Mouse (Mus musculus) heart, postnatal 10 days (tissue): Measurements from ENCODE around the gene Ctnnal1. TPM values are rescaled to one million over a fixed set of nuclear protein-coding genes. Genes with fewer than 3 reads are reported as not detected.

Source experiments
- DNase-seq, 2 experiments: peaks; one replicate each; pipeline ENCODE4 v3.0.0; 2021
- intact Hi-C: fragments of 180-260 bp; cut with DNase I; formaldehyde crosslinking; loops from one replicate; pipeline ENCODE4 v1.15.1; 2025
- total RNA-seq, 2 experiments: library from RNA; stranded (reverse); gene quantifications; 2 replicates each; pipeline ENCODE4 v1.2.3; 2021

Gene Ctnnal1
- total RNA-seq, 2 experiments from 2014 or later: 23.5 to 28.0 TPM

DNA sequence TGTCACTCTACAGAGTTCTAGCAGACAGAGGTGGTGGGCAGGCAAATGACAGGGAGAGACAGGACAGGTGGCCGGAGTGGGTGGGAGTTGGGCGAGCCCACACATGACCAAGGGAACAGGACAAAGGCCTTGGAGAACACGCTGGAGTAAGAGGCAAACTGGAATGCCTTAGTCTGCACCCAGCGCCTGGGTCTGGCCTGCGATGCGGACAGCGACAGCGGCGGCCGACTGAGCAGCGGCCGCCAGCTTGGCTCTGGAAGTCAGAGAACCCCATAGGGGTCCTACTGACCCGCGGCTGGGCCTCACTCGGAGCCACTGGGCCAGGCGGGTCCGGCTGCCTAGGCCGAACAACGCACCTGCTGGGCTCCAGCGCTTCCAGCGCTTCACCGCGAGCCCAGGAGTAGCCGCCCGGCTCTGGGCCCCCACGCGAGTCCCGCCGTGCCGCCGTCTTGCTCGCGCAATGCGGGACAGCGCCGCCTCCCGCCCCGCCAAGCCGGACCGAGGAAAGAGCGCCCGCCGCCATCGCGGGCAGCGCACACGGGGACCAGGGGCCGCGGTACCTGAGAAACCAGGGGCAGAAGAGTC is 479 bp downstream of the Ctnnal1 start:
- intact Hi-C loops: loop anchor here (2.0 kb wide), 1 partner anchor 62 kb away; the partner anchor contains the start of genes Elp1 and Fam206a
- peak in 1 of 2 experiments; percentile 57 for DNase-seq

DNA sequence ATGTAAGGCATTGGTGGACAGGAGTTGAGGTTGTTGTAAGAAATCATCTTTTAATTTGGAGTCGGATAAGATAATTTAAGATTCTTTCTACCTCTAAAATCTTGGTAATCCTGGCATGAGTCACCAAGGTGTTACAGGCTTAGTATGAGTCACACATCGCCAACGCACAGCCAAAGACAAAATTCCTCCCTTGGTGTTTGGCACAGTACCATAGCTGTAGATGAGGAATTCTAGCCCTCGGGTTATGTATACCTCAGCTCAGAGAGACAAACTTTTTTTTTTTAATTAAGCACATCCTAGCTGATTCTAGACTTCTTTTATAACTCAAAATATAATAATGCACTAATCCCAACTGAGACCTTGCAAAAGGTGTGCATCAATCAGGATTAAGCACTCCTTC is 972 bp downstream of the Ctnnal1 start:
- intact Hi-C loops: loop anchor here (2.0 kb wide), 1 partner anchor 61 kb away; the partner anchor contains the start of genes Elp1 and Fam206a
- no peak for DNase-seq

DNA sequence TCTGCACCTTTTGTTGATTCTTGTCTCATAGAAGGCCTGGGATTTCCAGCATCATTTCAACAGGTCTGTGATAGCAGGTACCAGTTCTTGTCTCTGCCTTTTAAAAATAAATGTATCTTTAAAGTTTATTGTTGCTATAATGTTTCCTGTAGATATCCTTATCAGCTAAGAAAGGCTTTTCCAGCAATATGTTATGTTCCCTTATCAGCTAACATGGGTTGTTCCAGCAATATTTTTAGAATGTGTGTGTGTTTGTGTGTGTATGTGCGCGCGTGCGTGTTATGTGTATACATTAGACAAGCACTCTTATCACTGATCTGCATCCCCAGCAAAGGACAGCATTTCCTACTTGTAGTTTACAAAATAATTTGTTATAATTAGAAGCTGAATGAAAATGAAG is 3.4 kb downstream of the Ctnnal1 start:
- intact Hi-C loops: no loop called here
- DNase-seq: no peak

DNA sequence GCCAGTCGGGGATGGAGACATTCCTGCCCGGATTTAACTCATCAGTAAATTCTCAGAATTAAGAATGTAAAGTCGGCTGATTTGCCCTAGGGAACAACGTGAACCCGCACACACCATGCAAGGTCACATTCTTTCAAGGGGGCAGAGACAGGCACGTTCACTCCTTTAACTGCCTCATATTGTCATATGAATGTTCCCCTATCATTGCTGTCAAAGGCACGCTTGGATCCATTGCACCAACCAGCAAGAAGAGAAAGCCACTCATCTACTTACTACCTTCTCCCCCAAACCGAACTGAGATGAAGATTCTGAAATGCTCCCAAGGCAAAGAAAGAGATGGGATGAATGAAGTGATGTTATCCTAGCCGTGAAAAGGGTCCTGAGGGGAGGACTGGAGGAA is 6.3 kb downstream of the Ctnnal1 start:
- intact Hi-C loops: no loop called here
- no peak for DNase-seq

DNA sequence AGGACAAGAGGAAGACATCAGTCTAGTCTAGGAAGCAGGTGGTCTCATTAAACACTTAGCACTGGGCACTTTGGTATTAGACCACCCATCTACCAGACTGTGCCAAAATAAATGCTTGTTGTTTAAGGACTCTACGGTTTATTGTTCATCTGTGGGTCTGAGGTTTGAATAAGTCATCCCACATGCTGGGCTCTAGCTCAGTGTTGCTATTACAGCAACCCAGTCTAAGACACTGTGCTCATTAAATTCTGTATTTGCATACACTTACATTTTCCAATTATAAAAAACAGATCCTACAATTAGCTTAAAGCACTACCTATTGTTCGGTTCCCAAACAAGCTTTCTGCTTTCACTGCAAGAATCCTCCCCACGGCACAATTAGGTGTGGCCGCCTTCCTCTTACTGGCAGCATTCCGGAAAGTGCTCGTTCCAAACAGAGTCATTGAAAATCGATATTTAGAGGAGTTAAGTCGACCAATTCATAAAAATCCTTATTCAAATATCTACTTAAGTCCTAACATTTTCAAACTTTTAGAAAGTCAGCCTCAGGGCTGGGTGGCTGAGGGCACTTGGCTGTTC is 8.5 kb downstream of the Ctnnal1 start:
- intact Hi-C loops: no loop called here
- no peak for DNase-seq

DNA sequence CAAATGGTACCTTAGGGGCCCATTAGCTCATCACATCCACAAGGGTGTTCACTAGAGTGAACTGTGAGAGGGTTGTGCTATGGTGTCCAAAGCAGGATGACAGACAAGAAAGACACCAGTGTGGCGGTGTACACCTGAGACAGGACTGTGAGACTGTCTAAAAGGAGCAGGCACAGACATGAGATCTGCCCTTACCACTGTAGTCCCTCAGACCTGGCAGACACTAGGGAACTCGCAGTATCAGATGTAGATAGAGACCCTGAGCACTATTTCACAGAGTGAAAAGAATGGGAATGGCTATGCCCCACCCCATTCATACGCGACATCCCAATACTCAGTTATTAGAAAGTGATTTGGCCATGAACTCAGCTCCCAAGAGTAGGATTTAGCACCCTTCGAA is 9.1 kb downstream of the Ctnnal1 start:
- intact Hi-C loops: no loop called here
- DNase-seq: no peak

DNA sequence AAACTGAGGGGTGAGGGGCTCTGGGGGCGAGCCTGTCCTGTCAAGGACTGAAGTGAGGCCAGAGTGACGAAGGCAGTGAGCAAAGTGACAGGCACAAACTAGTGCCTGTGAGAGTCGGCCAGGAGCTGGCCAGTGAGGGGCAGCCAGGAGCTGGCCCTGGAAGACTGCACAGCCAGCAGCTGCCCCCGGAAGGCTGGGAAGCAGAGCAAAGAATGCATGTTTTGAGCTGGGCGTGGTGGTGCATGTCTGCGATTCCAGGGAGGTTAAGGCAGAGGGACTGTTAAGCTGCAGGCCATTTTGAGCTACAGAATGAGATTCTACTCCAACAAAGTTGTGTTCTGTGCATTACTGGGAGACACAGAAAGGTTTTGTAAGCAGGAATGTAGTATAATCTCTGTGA is 14.3 kb downstream of the Ctnnal1 start:
- intact Hi-C loops: no loop called here
- peak; percentile 20 to 30 for DNase-seq

DNA sequence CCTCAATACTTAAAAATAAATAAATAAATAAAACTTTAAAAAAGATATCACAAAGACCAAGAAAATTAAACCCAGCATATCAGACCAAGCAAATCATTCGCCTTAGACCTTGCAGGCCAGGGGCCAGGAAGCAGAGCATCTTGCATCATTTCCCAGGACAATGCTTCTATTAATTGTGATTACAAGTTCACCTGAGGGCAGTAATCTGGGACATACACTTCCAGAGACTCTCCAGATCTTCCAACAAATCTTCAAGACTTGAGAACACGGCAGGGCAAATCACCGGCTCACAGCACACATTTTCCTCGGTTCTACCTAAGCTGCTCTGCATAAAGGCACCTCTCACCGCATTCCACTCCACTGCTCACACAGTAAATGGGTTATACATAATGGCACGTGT is 16.9 kb downstream of the Ctnnal1 start:
- DNase-seq: no peak
- intact Hi-C loops: no loop called here

DNA sequence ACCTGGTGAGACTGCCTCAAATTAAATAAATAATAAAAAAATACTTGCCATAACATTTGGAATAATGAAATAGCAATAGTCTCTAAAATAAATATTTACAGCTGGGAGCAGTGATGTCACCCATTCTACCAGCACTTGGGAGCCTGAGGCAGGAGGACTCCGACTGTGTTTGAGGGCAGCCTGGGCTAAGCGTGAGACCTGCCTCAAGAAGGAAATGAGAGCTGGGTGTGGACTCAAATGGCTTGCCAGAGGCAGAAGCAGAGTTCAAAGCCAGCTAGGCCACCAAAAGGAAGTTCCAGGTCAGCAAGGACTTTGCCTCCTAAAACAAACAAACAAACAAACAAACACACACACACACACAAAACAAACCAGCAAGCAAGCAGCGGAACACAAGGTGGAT is 17.6 kb downstream of the Ctnnal1 start:
- intact Hi-C loops: no loop called here
- no peak for DNase-seq

DNA sequence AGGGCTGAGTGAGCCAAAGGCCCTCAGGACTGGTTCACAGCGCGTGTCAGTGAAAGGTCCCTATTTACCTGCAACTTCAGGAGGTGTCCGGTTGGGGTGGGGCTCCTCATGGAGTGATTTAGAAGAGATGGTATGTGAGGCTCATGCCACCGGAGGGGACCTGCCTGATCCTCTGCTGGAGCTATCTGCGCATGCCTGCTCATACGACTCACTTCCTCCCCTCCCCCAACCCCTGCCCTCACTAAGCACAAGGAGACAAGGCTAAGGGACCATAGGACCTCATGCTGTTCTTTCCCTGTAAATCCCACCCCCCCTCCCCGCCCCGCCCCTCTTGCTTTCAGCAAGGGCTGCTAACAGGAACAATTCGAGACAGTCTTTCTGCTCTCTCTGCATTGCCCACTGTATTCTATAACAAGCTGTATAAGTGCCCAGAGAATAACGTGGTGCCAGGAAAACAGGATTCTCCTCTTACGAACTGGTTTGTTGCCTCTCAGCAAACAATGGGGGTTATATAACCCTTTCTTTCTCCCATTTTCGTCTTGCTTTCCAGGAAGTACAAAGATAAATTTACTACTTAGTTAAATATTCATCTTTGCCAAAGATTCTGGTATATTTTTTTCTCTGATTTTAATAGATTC is 19.0 kb downstream of the Ctnnal1 start:
- intact Hi-C loops: no loop called here
- DNase-seq: no peak

DNA sequence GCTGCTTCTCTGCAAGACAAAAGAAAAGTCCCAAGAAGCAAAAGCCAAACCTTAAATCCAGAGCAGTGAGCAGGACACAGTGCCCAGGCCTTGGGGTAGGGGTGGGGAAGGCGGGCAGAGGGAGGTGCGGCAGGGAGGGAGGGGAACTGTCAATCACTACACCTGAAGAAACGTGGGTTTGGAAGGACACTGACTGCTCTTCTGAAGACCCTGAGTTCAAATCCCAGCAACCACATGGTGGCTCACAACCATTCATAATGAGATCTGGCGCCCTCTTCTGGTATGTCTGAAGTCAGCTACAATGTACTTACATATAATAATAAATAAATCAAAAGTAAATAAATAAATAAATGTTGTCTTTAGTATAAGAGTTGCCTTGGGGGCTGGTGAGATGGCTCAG is 20.1 kb downstream of the Ctnnal1 start:
- no peak for DNase-seq
- intact Hi-C loops: no loop called here

DNA sequence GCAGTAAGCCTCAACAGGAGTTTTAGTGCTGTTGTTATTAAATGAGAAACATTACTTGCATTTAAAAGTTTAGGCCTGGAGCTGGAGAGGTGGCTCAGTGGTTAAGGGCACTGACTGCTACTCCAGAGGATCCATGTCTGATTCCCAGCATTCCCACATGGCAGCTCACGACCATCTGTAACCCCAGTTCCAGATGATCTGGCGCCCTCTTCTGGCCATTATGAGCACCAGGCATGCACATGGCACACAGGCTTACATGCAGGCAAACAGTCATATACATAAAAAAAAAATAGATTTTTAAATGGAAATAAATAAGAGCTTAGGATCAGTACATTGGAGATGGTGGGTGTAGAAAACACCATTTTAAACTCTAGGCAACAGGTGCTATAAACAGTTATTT is 21.0 kb downstream of the Ctnnal1 start:
- intact Hi-C loops: no loop called here
- no peak for DNase-seq

DNA sequence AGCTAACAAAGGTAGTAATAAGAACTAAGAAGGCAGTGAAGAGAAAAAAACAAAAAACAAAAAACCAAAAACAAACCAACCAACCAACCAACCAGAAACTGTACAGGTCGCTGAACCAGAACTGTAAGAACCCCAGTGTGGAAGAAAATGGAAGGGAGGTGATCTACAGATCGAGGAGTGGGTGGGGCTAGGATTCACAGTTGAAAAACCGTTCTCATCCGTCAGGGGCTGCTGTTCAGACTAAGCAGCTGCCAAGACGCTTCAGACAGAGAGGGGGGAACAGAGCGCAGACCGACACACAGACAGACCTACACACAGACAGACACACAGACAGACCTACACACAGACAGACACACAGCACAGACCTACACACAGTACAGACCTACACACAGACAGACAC is 22.5 kb downstream of the Ctnnal1 start:
- intact Hi-C loops: no loop called here
- DNase-seq: no peak

DNA sequence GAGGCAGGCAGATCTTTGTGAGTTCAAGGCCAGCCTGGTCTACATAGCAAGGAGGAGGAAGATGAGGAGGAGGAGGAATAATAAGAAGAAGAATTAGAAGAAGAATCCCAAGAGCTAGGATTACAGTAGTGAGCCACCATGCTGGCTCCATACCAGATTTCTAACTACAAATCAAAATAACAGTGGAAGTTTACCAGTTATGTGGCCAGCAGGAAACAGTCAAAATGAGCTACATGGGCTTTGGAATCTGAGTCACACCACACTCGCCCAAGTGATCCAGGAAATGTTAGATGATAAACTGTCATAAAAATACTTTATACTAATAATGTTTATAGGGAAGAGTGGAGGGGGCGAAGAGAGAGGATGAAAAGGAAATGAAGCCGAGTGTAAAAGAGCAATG is 24.7 kb downstream of the Ctnnal1 start:
- no peak for DNase-seq
- intact Hi-C loops: no loop called here

DNA sequence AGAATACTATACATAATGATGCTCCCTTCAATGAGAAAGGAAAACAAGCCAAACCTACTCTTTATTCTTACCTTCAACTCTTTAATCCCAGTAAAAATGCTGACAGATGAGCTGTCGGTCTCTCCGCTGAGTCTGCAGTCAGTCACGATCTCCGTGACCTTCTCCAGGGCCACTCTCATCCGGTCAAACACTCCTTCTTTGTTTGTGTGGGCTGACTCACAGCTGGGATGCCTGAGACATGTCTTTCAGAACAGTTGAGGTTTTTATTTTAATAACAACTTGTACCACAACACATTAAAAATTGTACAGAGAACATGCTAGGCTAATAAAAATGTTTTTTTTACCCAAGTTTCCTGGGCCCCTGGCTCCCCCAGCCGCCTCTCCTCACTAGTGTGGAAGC is 27.3 kb downstream of the Ctnnal1 start:
- intact Hi-C loops: no loop called here
- no peak for DNase-seq

DNA sequence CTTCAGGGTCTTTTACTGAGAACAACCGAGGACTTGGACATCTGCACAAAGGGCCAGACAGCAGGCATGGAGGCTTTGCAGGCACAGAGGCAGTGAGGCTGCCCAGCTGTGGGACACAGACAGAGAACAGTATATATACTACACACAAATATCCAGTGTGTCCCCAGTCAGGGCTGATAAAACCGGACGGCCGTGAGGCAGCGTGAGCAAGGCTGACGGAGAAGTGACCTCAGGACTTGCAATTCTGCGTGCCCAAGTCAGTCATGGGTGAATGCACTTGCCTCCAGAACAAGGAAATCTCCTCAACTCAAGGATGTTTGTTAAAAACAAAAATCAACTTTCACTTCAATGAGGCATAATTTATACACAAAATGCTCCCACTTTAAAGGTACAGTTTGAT is 33.0 kb downstream of the Ctnnal1 start:
- intact Hi-C loops: no loop called here
- no peak for DNase-seq

DNA sequence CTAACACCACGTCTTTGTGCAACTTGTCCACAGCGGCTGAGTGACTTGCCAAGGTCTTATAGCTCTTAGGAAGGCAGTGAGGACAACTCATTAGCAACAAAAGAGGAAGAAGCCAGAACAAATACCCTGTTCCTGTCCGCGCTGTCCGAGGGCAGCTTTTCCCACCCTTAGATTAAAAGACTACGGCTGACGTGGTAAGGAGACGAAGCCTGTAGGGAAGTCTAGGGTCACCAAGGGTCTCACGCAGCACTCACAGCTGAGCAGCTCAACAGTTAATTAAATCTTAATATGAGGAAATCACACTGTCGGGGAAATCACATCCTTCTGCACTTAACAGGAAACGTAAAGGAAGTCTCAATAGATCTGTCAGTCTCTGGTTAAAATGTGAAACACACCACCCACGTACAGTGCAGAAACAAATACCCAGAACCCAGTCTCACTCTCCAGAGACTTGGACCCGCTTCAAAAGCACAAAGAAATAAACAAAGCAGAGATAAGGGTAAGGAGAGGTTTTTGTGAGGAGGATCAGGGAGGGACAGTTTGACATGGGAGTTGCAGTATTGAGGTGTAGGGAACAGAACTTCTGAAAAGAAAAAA is 33.9 kb downstream of the Ctnnal1 start:
- DNase-seq: peak in 1 of 2 experiments; percentile 14
- intact Hi-C loops: no loop called here

DNA sequence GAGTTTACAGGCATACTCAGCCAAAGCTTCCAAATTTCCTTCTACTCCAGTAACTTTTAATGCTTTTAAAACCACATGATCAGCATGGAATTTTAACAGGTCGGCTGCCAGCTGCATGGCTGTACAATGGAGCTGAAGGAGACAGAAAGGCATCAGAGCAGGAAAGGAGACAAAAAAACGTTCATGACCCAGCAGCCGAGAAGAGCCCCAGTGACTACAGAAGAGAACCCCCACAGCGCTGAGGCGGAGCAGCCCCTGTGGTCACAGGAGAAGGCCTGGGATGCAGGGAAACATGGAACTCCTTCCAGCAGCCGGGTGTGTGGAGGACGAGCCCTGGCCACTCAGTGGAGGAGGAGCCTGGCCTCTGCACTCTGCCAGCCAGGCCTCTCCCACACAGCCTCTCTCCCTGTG is 35.5 kb downstream of the Ctnnal1 start:
- intact Hi-C loops: no loop called here
- DNase-seq: peak; percentile 30 to 35

DNA sequence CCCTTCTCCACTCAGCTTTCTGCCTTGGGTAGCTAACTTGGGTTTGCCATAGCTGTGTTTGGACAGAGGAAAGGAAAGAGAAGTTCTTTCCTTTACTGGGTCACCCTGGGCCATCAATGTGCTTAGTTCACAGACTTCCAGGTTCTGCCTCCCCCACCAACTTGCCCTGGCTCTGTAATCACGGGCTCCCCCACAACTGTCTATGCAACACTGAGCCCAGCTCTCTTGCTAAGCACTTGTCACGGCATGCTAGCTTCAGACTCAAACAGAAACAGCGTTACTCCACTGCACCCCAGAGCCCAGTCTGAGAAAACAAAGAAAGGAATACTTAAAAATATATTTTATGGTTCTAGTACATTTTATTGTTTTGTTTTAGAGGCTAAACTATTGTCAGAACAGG is 36.1 kb downstream of the Ctnnal1 start:
- DNase-seq: no peak
- intact Hi-C loops: no loop called here

DNA sequence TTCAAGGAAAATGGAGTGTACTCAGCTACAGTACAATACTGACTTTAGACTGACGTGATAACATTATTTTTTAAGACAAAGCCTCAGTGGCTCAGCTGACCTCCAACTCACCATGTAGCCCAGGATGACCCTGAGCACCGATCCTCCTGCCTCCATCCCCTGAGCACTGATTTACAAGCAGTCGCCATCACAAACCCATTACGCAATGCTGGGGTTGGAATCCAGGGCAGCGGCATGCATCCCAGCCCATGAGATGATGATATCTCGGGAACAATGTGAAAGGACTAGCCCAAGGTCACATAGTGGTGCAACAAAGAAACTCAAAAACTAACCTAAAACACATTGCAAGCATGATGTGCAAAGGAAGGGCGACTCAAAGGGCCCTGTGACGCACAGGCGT is 40.8 kb downstream of the Ctnnal1 start:
- DNase-seq: no peak
- intact Hi-C loops: no loop called here

DNA sequence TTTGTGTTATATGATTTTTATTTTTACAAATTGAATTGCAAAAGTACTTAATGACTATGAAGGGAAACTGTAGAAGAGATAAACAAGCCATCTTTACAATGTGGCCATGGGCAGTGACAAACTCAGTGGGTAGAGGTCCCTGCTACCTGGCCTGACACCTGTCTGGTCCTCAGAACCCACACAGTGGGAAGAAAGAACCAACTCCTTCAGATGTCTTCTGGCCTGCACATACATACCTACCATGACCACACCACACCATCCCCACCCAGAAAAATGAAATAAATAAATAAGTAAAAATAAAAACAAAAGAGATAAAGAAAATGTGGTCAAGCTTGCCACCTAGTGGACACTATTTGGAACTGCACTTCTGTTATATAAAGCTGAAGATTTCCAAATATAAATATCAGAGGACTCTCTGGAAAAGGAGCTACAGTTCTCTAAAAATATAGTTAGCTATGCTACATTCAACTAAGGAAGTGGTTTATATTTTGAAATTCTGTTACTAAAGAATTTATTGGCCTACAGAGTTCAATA is 44.9 kb downstream of the Ctnnal1 start:
- intact Hi-C loops: no loop called here

DNA sequence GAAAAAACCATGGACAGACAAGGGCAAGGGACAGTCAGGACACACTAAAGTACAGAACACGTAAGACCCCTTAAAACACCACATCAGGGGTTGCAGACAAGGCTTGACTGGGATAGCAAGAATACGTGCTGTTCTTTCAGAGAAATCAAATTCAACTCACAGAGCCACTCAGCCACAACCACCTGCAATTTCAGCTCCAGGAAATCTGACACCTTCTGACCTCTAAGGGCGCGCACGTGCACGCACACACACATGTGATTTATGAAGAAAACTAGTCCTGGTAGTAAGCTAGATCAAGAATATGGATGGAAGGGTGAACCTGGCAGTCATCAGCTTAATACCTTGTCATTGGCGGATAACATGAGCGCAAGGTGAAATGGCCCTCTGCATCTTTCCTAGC is 49.9 kb downstream of the Ctnnal1 start:
- intact Hi-C loops: no loop called here
- no peak for DNase-seq

More for the DNA sequence above, 44.9 kb downstream of the Ctnnal1 start:
- DNase-seq: peak; percentile 14 to 33
